Mouse (Mus musculus) kidney, adult 2 months (tissue): ENCODE measurements around the gene Gm9268. TPM values are rescaled to one million over a fixed set of nuclear protein-coding genes. Genes with fewer than 3 reads are reported as not detected.
"Not testable (repeated sequence)": the region's sequence is repeated elsewhere in the genome, so short reads cannot be mapped to it uniquely, and the experiment has no call there.

Experiments used
- DNase-seq: peaks from one replicate; pipeline ENCODE4 v3.0.0; 2021
- H3K27ac ChIP-seq: fragments of 200-500 bp; 2 replicates; pipeline ENCODE4 v1.5.1; 2012; ENCODE audit warnings: low read depth, low read length, control low read depth, inconsistent platforms; ENCODE audit not compliant: insufficient read depth
- H3K27me3 ChIP-seq: fragments of 200-500 bp; replicated peaks from 2 replicates; pipeline ENCODE4 v1.6.1; 2012; ENCODE audit warnings: mild to moderate bottlenecking, moderate library complexity, low read length, inconsistent platforms; ENCODE audit not compliant: control insufficient read depth, insufficient read depth
- H3K36me3 ChIP-seq: fragments of 200-500 bp; 2 replicates; pipeline ENCODE4 v1.6.1; 2012; ENCODE audit warnings: mild to moderate bottlenecking, moderate library complexity, low read length, inconsistent platforms; ENCODE audit not compliant: control insufficient read depth, insufficient read depth
- H3K4me1 ChIP-seq: fragments of 200-500 bp; 2 replicates; pipeline ENCODE4 v1.6.1; 2011; ENCODE audit warnings: low read length; ENCODE audit not compliant: control insufficient read depth, insufficient read depth
- H3K4me3 ChIP-seq: fragments of 200-500 bp; 2 replicates; pipeline ENCODE4 v1.5.1; 2011; ENCODE audit warnings: mild to moderate bottlenecking, low read depth, low read length, control low read depth; ENCODE audit not compliant: insufficient read depth
- CTCF ChIP-seq: fragments of 200-500 bp; conservative IDR thresholded peaks from 2 replicates; pipeline ENCODE4 v1.5.1; 2011; ENCODE audit warnings: low read depth, mild to moderate bottlenecking, control low read depth, low read length, moderate library complexity, mixed read lengths; ENCODE audit not compliant: insufficient read depth, insufficient read length
- POLR2A ChIP-seq: fragments of 200-500 bp; IDR thresholded peaks from one replicate; pipeline ENCODE4 v1.6.1; 2011; ENCODE audit warnings: low read depth, low read length, control low read depth
- WGBS: fragments of 180-500 bp; shearing (Covaris S2); methylation state at CpG from one replicate; pipeline ENCODE4 v1.1.7; 2018; 5-methylcytosine and 5-hydroxymethylcytosine counted together
- polyA plus RNA-seq: library from polyadenylated mRNA; depleted of rRNA; stranded (reverse); fragments of >200 nt; gene quantifications from 2 replicates; pipeline ENCODE4 v1.2.3, GENCODE M21; 2012; rRNA removed

Gene Gm9268
- not detected in 2 replicates for polyA plus RNA-seq

GRCm38 (mm10) chr7:43018465-43018864, at the start of gene Gm9268:
TSS of gene Gm9268 (plus strand) at chr7:43018765.
- not testable (repeated sequence) for H3K27ac ChIP-seq, DNase-seq, H3K27me3 ChIP-seq, H3K36me3 ChIP-seq, H3K4me1 ChIP-seq, H3K4me3 ChIP-seq
- WGBS = no CpG with 5 or more reads among the region's 1 CpGs

- DNase-seq = no peak
- WGBS = 81% methylated on average over 11 of the region's 11 CpGs
Measured at GRCm38 (mm10) chr7:42980098-42980497, 38.5 kb upstream of the Gm9268 start.

GRCm38 (mm10) chr7:42980739-42981138, 37.8 kb upstream of the Gm9268 start:
- 88% methylated on average over 10 of the region's 10 CpGs for WGBS

More at GRCm38 (mm10) chr7:42980098-42980497, 38.5 kb upstream of the Gm9268 start:
- Histone ChIP-seq H3K4me3 (no peak overlapping the region), H3K4me1 (no peaks in the 10 kb centered on the region), H3K36me3 (no peaks in the 10 kb centered on the region), H3K27me3 (no peaks in the 10 kb centered on the region), H3K27ac (no peak overlapping the region)
- no peak for TF ChIP-seq POLR2A
- no peak for TF ChIP-seq CTCF

GRCm38 (mm10) chr7:43077831-43078230, 59.3 kb downstream of the Gm9268 start:
- WGBS = 86% methylated on average over 8 of the region's 8 CpGs
- Histone ChIP-seq H3K27ac (no peak overlapping the region), H3K27me3 (no peaks in the 10 kb centered on the region), H3K4me3 (no peak overlapping the region), H3K36me3 (no peaks in the 10 kb centered on the region), H3K4me1 (no peaks in the 10 kb centered on the region)
- TF ChIP-seq POLR2A (no peak), CTCF (no peak)
- DNase-seq = no peak

More at GRCm38 (mm10) chr7:42980739-42981138, 37.8 kb upstream of the Gm9268 start:
- Histone ChIP-seq H3K27me3 (no peaks in the 10 kb centered on the region), H3K27ac (no peak overlapping the region), H3K36me3 (no peaks in the 10 kb centered on the region), H3K4me1 (no peaks in the 10 kb centered on the region), H3K4me3 (no peak overlapping the region)
- no peak for TF ChIP-seq POLR2A
- no peak for TF ChIP-seq CTCF
- no peak for DNase-seq

Other genes with a start within 250 kb of the Gm9268 start
- not detected in 2 replicates for gene Vmn2r62, start 225.2 kb upstream of the Gm9268 start, polyA plus RNA-seq
- gene Gm2381, start 151.5 kb upstream of the Gm9268 start, polyA plus RNA-seq = not detected in 2 replicates
- gene Vmn2r63, start 84.9 kb upstream of the Gm9268 start, polyA plus RNA-seq = not detected in 2 replicates
- not detected in 2 replicates for gene Zfp936, start 95.5 kb downstream of the Gm9268 start, polyA plus RNA-seq